Mouse (Mus musculus): ENCODE results near the gene Trim5. TPM values are rescaled to one million over a fixed set of nuclear protein-coding genes. Genes with fewer than 3 reads are reported as not detected.

Trim5 gene
- total RNA-seq (2023): 10 to 100 TPM; 13.1 to 13.3 TPM

GRCm38 (mm10) chr7:104287576-104288443, at the start of gene Trim5:
Gene Trim5, minus strand, starts transcription at chr7:104288094.

GRCm38 (mm10) chr7:104329171-104329570, 41.3 kb upstream of the Trim5 start, which contains the start of gene Trim34b:
Gene Trim34b, plus strand, starts transcription at chr7:104329471.

GRCm38 (mm10) chr7:104315369-104316080, 27.6 kb upstream of the Trim5 start, which contains the start of gene Trim12a:
Gene Trim12a, minus strand, starts transcription at chr7:104315466.

GRCm38 (mm10) chr7:104244287-104245181, 43.4 kb downstream of the Trim5 start, which contains the start of gene Trim34a:
Gene Trim34a, plus strand, starts transcription at chr7:104244457.

GRCm38 (mm10) chr7:104218701-104219569, 69.0 kb downstream of the Trim5 start, which contains the start of gene Trim6:
Gene Trim6, plus strand, starts transcription at chr7:104218793.

Other genes starting within 250 kb of the Trim5 start
- gene Olfr642, start 235.4 kb downstream of the Trim5 start, total RNA-seq (2023): not detected
- not detected for gene 4930516K23Rik, start 226.6 kb downstream of the Trim5 start, total RNA-seq (2023)
- not detected for gene Olfr644, start 216.2 kb downstream of the Trim5 start, total RNA-seq (2023)
- not detected for gene Olfr645, start 202.6 kb downstream of the Trim5 start, total RNA-seq (2023)
- gene Olfr646, start 183.2 kb downstream of the Trim5 start, total RNA-seq (2023): not detected
- gene Ubqln5, start 158.3 kb downstream of the Trim5 start, total RNA-seq (2023): not detected
- not detected for gene Olfr643, start 150.7 kb downstream of the Trim5 start, total RNA-seq (2023)
- gene Ubqln3, start 144.8 kb downstream of the Trim5 start, total RNA-seq (2023): not detected
- not detected for gene Ubqlnl, start 137.5 kb downstream of the Trim5 start, total RNA-seq (2023)
- gene Olfm5, start 123.3 kb downstream of the Trim5 start, total RNA-seq (2023): not detected
- not detected for gene Olfr648, start 104.7 kb downstream of the Trim5 start, total RNA-seq (2023)
- gene Olfr649, start 92.1 kb downstream of the Trim5 start, total RNA-seq (2023): not detected
- gene Trim6, start 69.3 kb downstream of the Trim5 start, total RNA-seq (2023): 1 to 10 TPM; 1.8 to 2.1 TPM
- gene Trim34a, start 43.6 kb downstream of the Trim5 start, total RNA-seq (2023): 10 to 100 TPM; 14.4 to 18.2 TPM
- 10 to 100 TPM; 60.5 to 62.7 TPM for gene Trim12a, start 27.4 kb upstream of the Trim5 start, total RNA-seq (2023)
- gene Trim34b, start 41.4 kb upstream of the Trim5 start, total RNA-seq (2023): 1 to 10 TPM; 1.5 to 1.6 TPM
- 10 to 100 TPM; 29.1 to 32.0 TPM for gene Trim12c, start 65.3 kb upstream of the Trim5 start, total RNA-seq (2023)
- gene Trim30b, start 81.8 kb upstream of the Trim5 start, total RNA-seq (2023): 10 to 100 TPM; 55.8 to 60.5 TPM
- under 1 TPM; 0.64 to 0.73 TPM for gene Trim30c, start 112.7 kb upstream of the Trim5 start, total RNA-seq (2023)
- gene Trim30a, start 177.1 kb upstream of the Trim5 start, total RNA-seq (2023): 10 to 100 TPM; 39.9 to 50.2 TPM
- 10 to 100 TPM in 1 of 2 experiments, 1 to 10 TPM in 1; 9.8 to 10.1 TPM for gene Trim30d, start 219.8 kb upstream of the Trim5 start, total RNA-seq (2023)

Measured in neutrophil, adult 59 days (primary cell).